Mouse (Mus musculus): Measurements from ENCODE around the gene Pcca. TPM values are rescaled to one million over a fixed set of nuclear protein-coding genes. Genes with fewer than 3 reads are reported as not detected.

The Pcca gene
- polyA plus RNA-seq, 1 experiment, result 25.1 TPM

- TF ChIP-seq CTCF (IDR thresholded peaks at IDR 0.05; ENCODE audit: low read depth, low read length) (no peak), EP300 (IDR thresholded peaks at IDR 0.05; ENCODE audit: insufficient read depth, low read depth, low read length) (no peak), POLR2A (IDR thresholded peaks at IDR 0.05; ENCODE audit: insufficient read depth, low read length) (no peak)
- Histone ChIP-seq H3K4me1 (ENCODE audit: control insufficient read depth, insufficient read depth, low read length) (no peaks in the 10 kb centered on the region), H3K4me3 (ENCODE audit: low read depth, low read length) (no peak overlapping the region), H3K36me3 (ENCODE audit: control insufficient read depth, insufficient read depth, low read length, poor library complexity, severe bottlenecking) (no peaks in the 10 kb centered on the region), H3K27me3 (ENCODE audit: control insufficient read depth, insufficient read depth, low read length, poor library complexity, severe bottlenecking) (no peaks in the 10 kb centered on the region), H3K27ac (ENCODE audit: insufficient read depth, low read length) (no peak overlapping the region), H3K9ac (ENCODE audit: low read depth, poor library complexity, severe bottlenecking) (no peak overlapping the region), H3K9me3 (replicated peaks; ENCODE audit: control insufficient read depth, insufficient read depth, low read length, poor library complexity, severe bottlenecking) (no peaks in the 10 kb centered on the region)
Measured at GRCm38 (mm10) chr14:122788199-122788598, 254.1 kb downstream of the Pcca start.

GRCm38 (mm10) chr14:122790111-122790510 is 256.0 kb downstream of the Pcca start:
- Histone ChIP-seq H3K36me3 (ENCODE audit: control insufficient read depth, insufficient read depth, low read length, poor library complexity, severe bottlenecking) (no peaks in the 10 kb centered on the region; the same call in 1 of the 2 replicates), H3K4me1 (ENCODE audit: control insufficient read depth, insufficient read depth, low read length) (no peaks in the 10 kb centered on the region), H3K4me3 (ENCODE audit: low read depth, low read length) (no peak overlapping the region), H3K9me3 (replicated peaks; ENCODE audit: control insufficient read depth, insufficient read depth, low read length, poor library complexity, severe bottlenecking) (no peaks in the 10 kb centered on the region), H3K27me3 (ENCODE audit: control insufficient read depth, insufficient read depth, low read length, poor library complexity, severe bottlenecking) (no peaks in the 10 kb centered on the region), H3K27ac (ENCODE audit: insufficient read depth, low read length) (no peak overlapping the region), H3K9ac (ENCODE audit: low read depth, poor library complexity, severe bottlenecking) (no peak overlapping the region)
- TF ChIP-seq CTCF (IDR thresholded peaks at IDR 0.05; ENCODE audit: low read depth, low read length) (no peak), EP300 (IDR thresholded peaks at IDR 0.05; ENCODE audit: insufficient read depth, low read depth, low read length) (no peak), POLR2A (IDR thresholded peaks at IDR 0.05; ENCODE audit: insufficient read depth, low read length) (no peak)

- Histone ChIP-seq H3K27ac (ENCODE audit: insufficient read depth, low read length) (no peak overlapping the region), H3K9ac (ENCODE audit: low read depth, poor library complexity, severe bottlenecking) (no peak overlapping the region), H3K27me3 (ENCODE audit: control insufficient read depth, insufficient read depth, low read length, poor library complexity, severe bottlenecking) (no peaks in the 10 kb centered on the region), H3K36me3 (ENCODE audit: control insufficient read depth, insufficient read depth, low read length, poor library complexity, severe bottlenecking) (no peaks in the 10 kb centered on the region; the same call in 1 of the 2 replicates), H3K4me3 (ENCODE audit: low read depth, low read length) (no peak overlapping the region), H3K9me3 (replicated peaks; ENCODE audit: control insufficient read depth, insufficient read depth, low read length, poor library complexity, severe bottlenecking) (no peaks in the 10 kb centered on the region), H3K4me1 (ENCODE audit: control insufficient read depth, insufficient read depth, low read length) (no peaks in the 10 kb centered on the region)
- TF ChIP-seq POLR2A (IDR thresholded peaks at IDR 0.05; ENCODE audit: insufficient read depth, low read length), result no peak
- no peak for TF ChIP-seq EP300 (IDR thresholded peaks at IDR 0.05; ENCODE audit: insufficient read depth, low read depth, low read length)
- no peak for TF ChIP-seq CTCF (IDR thresholded peaks at IDR 0.05; ENCODE audit: low read depth, low read length)
Measured at GRCm38 (mm10) chr14:122793368-122793767, 259.2 kb downstream of the Pcca start.

GRCm38 (mm10) chr14:122800296-122800695 is 266.2 kb downstream of the Pcca start:
- no peak overlapping the region for H3K27ac ChIP-seq (ENCODE audit: insufficient read depth, low read length)
- H3K9ac ChIP-seq (ENCODE audit: low read depth, poor library complexity, severe bottlenecking), result no peak overlapping the region
- H3K4me3 ChIP-seq (ENCODE audit: low read depth, low read length), result no peak overlapping the region
- no peaks in the 10 kb centered on the region for H3K4me1 ChIP-seq (ENCODE audit: control insufficient read depth, insufficient read depth, low read length)
- no peaks in the 10 kb centered on the region for H3K36me3 ChIP-seq (ENCODE audit: control insufficient read depth, insufficient read depth, low read length, poor library complexity, severe bottlenecking)
- TF ChIP-seq POLR2A (IDR thresholded peaks at IDR 0.05; ENCODE audit: insufficient read depth, low read length), result no peak
- no peak for TF ChIP-seq CTCF (IDR thresholded peaks at IDR 0.05; ENCODE audit: low read depth, low read length)
- TF ChIP-seq EP300 (IDR thresholded peaks at IDR 0.05; ENCODE audit: insufficient read depth, low read depth, low read length), result no peak
- H3K9me3 ChIP-seq (replicated peaks; ENCODE audit: control insufficient read depth, insufficient read depth, low read length, poor library complexity, severe bottlenecking), result no peaks in the 10 kb centered on the region
- H3K27me3 ChIP-seq (ENCODE audit: control insufficient read depth, insufficient read depth, low read length, poor library complexity, severe bottlenecking), result no peaks in the 10 kb centered on the region

- Histone ChIP-seq H3K36me3 (ENCODE audit: control insufficient read depth, insufficient read depth, low read length, poor library complexity, severe bottlenecking) (no peaks in the 10 kb centered on the region), H3K9ac (ENCODE audit: low read depth, poor library complexity, severe bottlenecking) (no peak overlapping the region), H3K27ac (ENCODE audit: insufficient read depth, low read length) (no peak overlapping the region), H3K4me1 (ENCODE audit: control insufficient read depth, insufficient read depth, low read length) (no peaks in the 10 kb centered on the region), H3K27me3 (ENCODE audit: control insufficient read depth, insufficient read depth, low read length, poor library complexity, severe bottlenecking) (no peaks in the 10 kb centered on the region), H3K9me3 (replicated peaks; ENCODE audit: control insufficient read depth, insufficient read depth, low read length, poor library complexity, severe bottlenecking) (no peaks in the 10 kb centered on the region), H3K4me3 (ENCODE audit: low read depth, low read length) (no peak overlapping the region)
- TF ChIP-seq EP300 (IDR thresholded peaks at IDR 0.05; ENCODE audit: insufficient read depth, low read depth, low read length), result no peak
- no peak for TF ChIP-seq CTCF (IDR thresholded peaks at IDR 0.05; ENCODE audit: low read depth, low read length)
- TF ChIP-seq POLR2A (IDR thresholded peaks at IDR 0.05; ENCODE audit: insufficient read depth, low read length), result no peak
Measured at GRCm38 (mm10) chr14:122821002-122821401, 286.9 kb downstream of the Pcca start.

GRCm38 (mm10) chr14:122823791-122824190 is 289.7 kb downstream of the Pcca start:
- H3K4me1 ChIP-seq (ENCODE audit: control insufficient read depth, insufficient read depth, low read length), result no peaks in the 10 kb centered on the region
- H3K4me3 ChIP-seq (ENCODE audit: low read depth, low read length), result no peak overlapping the region
- H3K27me3 ChIP-seq (ENCODE audit: control insufficient read depth, insufficient read depth, low read length, poor library complexity, severe bottlenecking), result no peaks in the 10 kb centered on the region
- TF ChIP-seq POLR2A (IDR thresholded peaks at IDR 0.05; ENCODE audit: insufficient read depth, low read length) (no peak), CTCF (IDR thresholded peaks at IDR 0.05; ENCODE audit: low read depth, low read length) (no peak), EP300 (IDR thresholded peaks at IDR 0.05; ENCODE audit: insufficient read depth, low read depth, low read length) (no peak)
- H3K9me3 ChIP-seq (replicated peaks; ENCODE audit: control insufficient read depth, insufficient read depth, low read length, poor library complexity, severe bottlenecking), result no peaks in the 10 kb centered on the region
- H3K27ac ChIP-seq (ENCODE audit: insufficient read depth, low read length), result no peak overlapping the region
- no peaks in the 10 kb centered on the region for H3K36me3 ChIP-seq (ENCODE audit: control insufficient read depth, insufficient read depth, low read length, poor library complexity, severe bottlenecking)
- no peak overlapping the region for H3K9ac ChIP-seq (ENCODE audit: low read depth, poor library complexity, severe bottlenecking)

Measured in ES-Bruce4 (cell line).